ENCODE assay signal across 8 mouse cellular contexts in genomic region chr5:142909576-142910278, GRCm38 (mm10). TPM values are rescaled to one million over a fixed set of nuclear protein-coding genes. Genes with fewer than 3 reads are reported as not detected.
DNase-seq lines count a peak whose midpoint lies in the region; ATAC-seq lines count a peak whose summit lies in the region.

No protein-coding gene starts in this region.

- H3K9ac ChIP-seq in forebrain, embryonic 14.5 days (ENCODE audit: low read length): no peak overlapping the region
- H3K9ac ChIP-seq in liver, embryonic 13.5 days: peak overlapping the region; percentile 100
- H3K9ac ChIP-seq in neural tube, embryonic 12.5 days: 0 out of 2 replicates have a peak overlapping the region, but pooled peaks have one; percentile 5

- no peaks in the 10 kb centered on the region for H3K27me3 ChIP-seq in forebrain, embryonic 14.5 days (replicated peaks; ENCODE audit: control insufficient read depth, insufficient read depth, low read length)
- no peaks in the 10 kb centered on the region for H3K27me3 ChIP-seq in liver, embryonic 13.5 days
- H3K27me3 ChIP-seq in neural tube, embryonic 12.5 days (replicated peaks): no peaks in the 10 kb centered on the region

- H3K9me3 ChIP-seq in forebrain, embryonic 14.5 days (replicated peaks; ENCODE audit: control insufficient read depth, low read length): no peaks in the 10 kb centered on the region
- H3K9me3 ChIP-seq in liver, embryonic 13.5 days (replicated peaks): no peaks in the 10 kb centered on the region
- H3K9me3 ChIP-seq in neural tube, embryonic 12.5 days: no peaks in the 10 kb centered on the region

- 73% methylated on average over 8 of the region's 8 CpGs for WGBS in forebrain, embryonic 14.5 days
- 38% methylated on average over 8 of the region's 8 CpGs for WGBS in liver, embryonic 13.5 days (ENCODE audit: insufficient replicate concordance)
- 54% methylated on average over 8 of the region's 8 CpGs for WGBS in neural tube, embryonic 12.5 days

- H3K4me2 ChIP-seq in forebrain, embryonic 14.5 days (ENCODE audit: low read length): no peak overlapping the region
- peak overlapping the region; percentile 93 for H3K4me2 ChIP-seq in liver, embryonic 13.5 days
- H3K4me2 ChIP-seq in neural tube, embryonic 12.5 days (replicated peaks): 0 out of 2 replicates have a peak overlapping the region, but pooled peaks have one; percentile 8

- peaks cover 15% of the 10 kb centered on the region for H3K4me1 ChIP-seq in forebrain, embryonic 14.5 days (ENCODE audit: control insufficient read depth, insufficient read depth, low read length)
- H3K4me1 ChIP-seq in liver, embryonic 13.5 days (replicated peaks): peaks cover 72% of the 10 kb centered on the region
- H3K4me1 ChIP-seq in neural tube, embryonic 12.5 days: peaks cover 32% of the 10 kb centered on the region

- no peak overlapping the region for H3K4me3 ChIP-seq in forebrain, embryonic 14.5 days (ENCODE audit: low read depth, low read length)
- no peak overlapping the region for H3K4me3 ChIP-seq in liver, embryonic 13.5 days (replicated peaks)
- H3K4me3 ChIP-seq in neural tube, embryonic 12.5 days: no peak overlapping the region

- peak overlapping the region; percentile 15; the same call in 1 of the 2 replicates for H3K27ac ChIP-seq in forebrain, embryonic 14.5 days (ENCODE audit: low read depth, low read length)
- peak overlapping the region; percentile 100 for H3K27ac ChIP-seq in liver, embryonic 13.5 days
- 0 out of 2 replicates have a peak overlapping the region, but pooled peaks have one; percentile 10 for H3K27ac ChIP-seq in neural tube, embryonic 12.5 days

- peak; percentile 79 for DNase-seq in 3134 (ENCODE audit: extremely low read depth, insufficient read length, low spot score)
- no peak for DNase-seq in forebrain, embryonic 14.5 days (ENCODE audit: low spot score)
- DNase-seq in induced T-regulatory cell, adult 2 months (ENCODE audit: low read depth): peak; percentile 77
- DNase-seq in liver, embryonic 13.5 days: no peak
- DNase-seq in layer of hippocampus, postnatal 25 days (ENCODE audit: extremely low spot score in 1 of 2, low spot score in 1 of 2): no peak
- no peak for DNase-seq in embryo, embryonic 9.5 days (ENCODE audit: extremely low spot score)

- peak; percentile 38 for ATAC-seq in CD4-positive, CD25-positive, alpha-beta regulatory T cell, adult 4 months
- no peak for ATAC-seq in forebrain, embryonic 14.5 days
- no peak for ATAC-seq in liver, embryonic 13.5 days (ENCODE audit: low read depth)
- no peak for ATAC-seq in neural tube, embryonic 12.5 days (ENCODE audit: low FRiP score, low read depth)

- H3K36me3 ChIP-seq in forebrain, embryonic 14.5 days (ENCODE audit: control insufficient read depth, insufficient read depth, low read length): peaks cover 9% of the 10 kb centered on the region
- peaks cover 9% of the 10 kb centered on the region for H3K36me3 ChIP-seq in liver, embryonic 13.5 days
- H3K36me3 ChIP-seq in neural tube, embryonic 12.5 days: peaks cover 8% of the 10 kb centered on the region

RNA-seq across cellular contexts. Expression of gene Actb, which starts 3.2 kb away (rescaled TPM):
- polyA plus RNA-seq in CD4-positive, CD25-positive, alpha-beta regulatory T cell, adult 4 months (2017; shearing (Covaris generic)): over 10,000 TPM; 21,144 to 46,167 TPM
- polyA plus RNA-seq in forebrain, embryonic 14.5 days (2014; fragmentation: Nextera tagmentation; extraction: Ambion mirVana): 18,122 and 18,216 TPM in 2 replicates
- polyA plus RNA-seq in liver, embryonic 13.5 days (2015; fragmentation: Nextera tagmentation; extraction: Ambion mirVana): 8,250 and 9,425 TPM in 2 replicates
- 13,231 and 15,185 TPM in 2 replicates for polyA plus RNA-seq in neural tube, embryonic 12.5 days (2016; fragmentation: Nextera tagmentation; extraction: Ambion mirVana)
- 1,000 to 10,000 TPM; 3,553 to 3,743 TPM for total RNA-seq in layer of hippocampus, postnatal 25 days (2021)

RNA-seq across cellular contexts. Expression of gene Fbxl18, which starts 14.5 kb away (rescaled TPM):
- 1 to 10 TPM; 3.9 to 8.6 TPM for polyA plus RNA-seq in CD4-positive, CD25-positive, alpha-beta regulatory T cell, adult 4 months (2017; shearing (Covaris generic))
- polyA plus RNA-seq in forebrain, embryonic 14.5 days (2014; fragmentation: Nextera tagmentation; extraction: Ambion mirVana): 14.5 and 20.8 TPM in 2 replicates
- 3.7 and 4.2 TPM in 2 replicates for polyA plus RNA-seq in liver, embryonic 13.5 days (2015; fragmentation: Nextera tagmentation; extraction: Ambion mirVana)
- polyA plus RNA-seq in neural tube, embryonic 12.5 days (2016; fragmentation: Nextera tagmentation; extraction: Ambion mirVana): 20.7 and 27.6 TPM in 2 replicates
- total RNA-seq in layer of hippocampus, postnatal 25 days (2021): 10 to 100 TPM; 37.4 to 40.0 TPM

RNA-seq across cellular contexts. Expression of gene Fscn1, which starts 50.4 kb away (rescaled TPM):
- polyA plus RNA-seq in CD4-positive, CD25-positive, alpha-beta regulatory T cell, adult 4 months (2017; shearing (Covaris generic)): under 1 TPM; 0.36 to 0.58 TPM
- polyA plus RNA-seq in forebrain, embryonic 14.5 days (2014; fragmentation: Nextera tagmentation; extraction: Ambion mirVana): 477 and 560 TPM in 2 replicates
- polyA plus RNA-seq in liver, embryonic 13.5 days (2015; fragmentation: Nextera tagmentation; extraction: Ambion mirVana): 29.5 and 38.3 TPM in 2 replicates
- polyA plus RNA-seq in neural tube, embryonic 12.5 days (2016; fragmentation: Nextera tagmentation; extraction: Ambion mirVana): 733 and 746 TPM in 2 replicates
- total RNA-seq in layer of hippocampus, postnatal 25 days (2021): 100 to 1,000 TPM; 229 to 232 TPM

Comparison
In these comparisons a context has a peak if more than half of its experiments do, and no peak if none do; other contexts are left out.
1. DNase-seq: peak in 3134 (single experiment) and induced T-regulatory cell, adult 2 months (single experiment); none in forebrain, embryonic 14.5 days (single experiment), liver, embryonic 13.5 days (single experiment), layer of hippocampus, postnatal 25 days (0 of 2) and embryo, embryonic 9.5 days (single experiment).
2. H3K27ac ChIP-seq: peak in every context shown above with its lines; median percentile 100 in liver, embryonic 13.5 days; 15 in forebrain, embryonic 14.5 days; 10 in neural tube, embryonic 12.5 days.
3. RNA of gene Fscn1, which starts 50.4 kb away (polyA plus RNA-seq): 733 to 746 TPM in neural tube, embryonic 12.5 days, 477 to 560 TPM in forebrain, embryonic 14.5 days and 29.5 to 38.3 TPM in liver, embryonic 13.5 days; 0.36 to 0.58 TPM in CD4-positive, CD25-positive, alpha-beta regulatory T cell, adult 4 months; every median in the first group is over 10 times any median in the second.